Mouse (Mus musculus) CH12.LX (cell line): ENCODE measurements around the gene Gm43738. TPM values are rescaled to one million over a fixed set of nuclear protein-coding genes. Genes with fewer than 3 reads are reported as not detected.

ENCODE experiments used
- DNase-seq: peaks from one replicate; pipeline ENCODE4 v3.0.0-alpha.2; 2013; ENCODE audit errors: extremely low read depth
- H3K27ac ChIP-seq: 2 replicates; pipeline ENCODE4 v1.5.1; 2012; ENCODE audit warnings: low read depth, mild to moderate bottlenecking, control low read depth, moderate library complexity; ENCODE audit not compliant: insufficient read depth
- H3K27me3 ChIP-seq: replicated peaks from 2 replicates; pipeline ENCODE3; 2012; ENCODE audit warnings: inconsistent platforms
- H3K36me3 ChIP-seq, 2 experiments: replicated peaks in 1 of 2; 2 replicates each; pipeline versions ENCODE3 to v1.6.1; 2012; ENCODE audit warnings: inconsistent platforms in 1 of 2, low read length in 1 of 2, mild to moderate bottlenecking in 1 of 2, mixed read lengths in 1 of 2, moderate library complexity in 1 of 2; ENCODE audit not compliant: control insufficient read depth in 1 of 2, insufficient read depth in 1 of 2
- H3K4me1 ChIP-seq, 2 experiments: 2 replicates each; pipeline ENCODE4 v1.6.1; 2012; ENCODE audit warnings: inconsistent platforms in 1 of 2, moderate library complexity in 1 of 2; ENCODE audit not compliant: insufficient read depth in 2 of 2, control insufficient read depth in 1 of 2
- H3K4me2 ChIP-seq: 2 replicates; pipeline ENCODE4 v1.6.1; 2012; ENCODE audit warnings: low read depth, mild to moderate bottlenecking, control low read depth; ENCODE audit not compliant: poor library complexity, insufficient read depth, severe bottlenecking
- H3K4me3 ChIP-seq, 3 experiments: fragments of 150-350 bp in 1 of 3; sonication (generic) in 1 of 3; replicated peaks in 1 of 3; 2 replicates each; pipeline versions ENCODE3 to v1.5.1; 2011 to 2012; ENCODE audit warnings: low read depth in 2 of 3, low read length in 2 of 3, mild to moderate bottlenecking in 2 of 3, moderate library complexity in 2 of 3, control low read depth in 1 of 3, improper control_type of control experiment in 1 of 3, inconsistent platforms in 1 of 3, mixed read lengths in 1 of 3; ENCODE audit not compliant: poor library complexity in 1 of 3
- H3K79me2 ChIP-seq: replicated peaks from 2 replicates; pipeline ENCODE4 v1.6.1; 2012; ENCODE audit warnings: mild to moderate bottlenecking, moderate library complexity; ENCODE audit not compliant: control insufficient read depth, poor library complexity, insufficient read depth, severe bottlenecking; ENCODE audit errors: extremely low read depth
- H3K9ac ChIP-seq: 2 replicates; pipeline ENCODE4 v1.6.1; 2012; ENCODE audit warnings: low read depth, mild to moderate bottlenecking, control low read depth, moderate library complexity; ENCODE audit not compliant: insufficient read depth
- H3K9me3 ChIP-seq: replicated peaks from 2 replicates; pipeline ENCODE3; 2012; ENCODE audit warnings: low read length, inconsistent platforms, mixed read lengths
- BHLHE40 ChIP-seq: IDR thresholded peaks from 2 replicates; pipeline ENCODE4 v1.6.1; 2011; ENCODE audit warnings: mild to moderate bottlenecking, low read depth, low read length, improper control_type of control experiment
- CHD1 ChIP-seq: IDR thresholded peaks from 2 replicates; pipeline ENCODE4 v1.6.1; 2012; ENCODE audit warnings: low read depth, low read length, improper control_type of control experiment, inconsistent platforms
- CHD2 ChIP-seq: IDR thresholded peaks from 2 replicates; pipeline ENCODE4 v1.6.1; 2011; ENCODE audit warnings: low read length, improper control_type of control experiment
- CTCF ChIP-seq, 2 experiments: IDR thresholded peaks in 1 of 2; conservative IDR thresholded peaks in 1 of 2; 2 replicates each; pipeline ENCODE4 v1.5.1; 2011 to 2012; ENCODE audit warnings: low read depth in 2 of 2, low read length in 2 of 2, improper control_type of control experiment in 1 of 2, inconsistent platforms in 1 of 2, mild to moderate bottlenecking in 1 of 2, moderate library complexity in 1 of 2
- E2F4 ChIP-seq: IDR thresholded peaks from 2 replicates; pipeline ENCODE4 v1.6.1; 2011; ENCODE audit warnings: low read depth, low read length, improper control_type of control experiment; ENCODE audit not compliant: insufficient replicate concordance
- EP300 ChIP-seq: IDR thresholded peaks from 2 replicates; pipeline ENCODE4 v1.6.1; 2011; ENCODE audit warnings: low read length, improper control_type of control experiment
- ETS1 ChIP-seq: conservative IDR thresholded peaks from 2 replicates; pipeline ENCODE4 v1.6.1; 2012; ENCODE audit warnings: low read depth, mild to moderate bottlenecking, inconsistent platforms, low read length, improper control_type of control experiment, moderate library complexity
- IRF4 ChIP-seq: IDR thresholded peaks from 2 replicates; pipeline ENCODE4 v1.6.1; 2014; ENCODE audit warnings: low read depth, mild to moderate bottlenecking, inconsistent platforms, low read length, improper control_type of control experiment
- JUND ChIP-seq: conservative IDR thresholded peaks from 2 replicates; pipeline ENCODE4 v1.6.1; 2011; ENCODE audit warnings: low read depth, low read length, improper control_type of control experiment
- KAT2A ChIP-seq: IDR thresholded peaks from 2 replicates; pipeline ENCODE4 v1.6.1; 2012; ENCODE audit warnings: low read length, improper control_type of control experiment, inconsistent platforms; ENCODE audit not compliant: insufficient replicate concordance
- MAFK ChIP-seq: IDR thresholded peaks from 2 replicates; pipeline ENCODE4 v1.6.1; 2011; ENCODE audit warnings: low read length, improper control_type of control experiment; ENCODE audit not compliant: insufficient replicate concordance
- MEF2A ChIP-seq: IDR thresholded peaks from 2 replicates; pipeline ENCODE4 v1.6.1; 2014; ENCODE audit warnings: low read depth, mild to moderate bottlenecking, inconsistent platforms, low read length, improper control_type of control experiment, borderline replicate concordance
- MXI1 ChIP-seq: IDR thresholded peaks from 2 replicates; pipeline ENCODE4 v1.6.1; 2011; ENCODE audit warnings: mild to moderate bottlenecking, low read depth, low read length, improper control_type of control experiment
- MYC ChIP-seq: IDR thresholded peaks from 2 replicates; pipeline ENCODE4 v1.6.1; 2011; ENCODE audit warnings: low read depth, mild to moderate bottlenecking, improper control_type of control experiment, low read length
- NELFE ChIP-seq: IDR thresholded peaks from 2 replicates; pipeline ENCODE4 v1.6.1; 2011; ENCODE audit warnings: low read depth, low read length, improper control_type of control experiment
- NRF1 ChIP-seq: IDR thresholded peaks from 2 replicates; pipeline ENCODE4 v1.6.1; 2014; ENCODE audit warnings: low read depth, mild to moderate bottlenecking, inconsistent platforms, low read length, improper control_type of control experiment, moderate library complexity
- PAX5 ChIP-seq: IDR thresholded peaks from 2 replicates; pipeline ENCODE4 v1.6.1; 2012; ENCODE audit warnings: low read length, inconsistent platforms, mixed read lengths
- POLR2A ChIP-seq: IDR thresholded peaks from 2 replicates; pipeline ENCODE4 v1.6.1; 2011; ENCODE audit warnings: low read depth, mild to moderate bottlenecking, improper control_type of control experiment, low read length
- POLR2AphosphoS2 ChIP-seq: IDR thresholded peaks from 2 replicates; pipeline ENCODE4 v1.6.1; 2011; ENCODE audit warnings: low read depth, low read length, improper control_type of control experiment
- RAD21 ChIP-seq: IDR thresholded peaks from 2 replicates; pipeline ENCODE4 v1.6.1; 2011; ENCODE audit warnings: low read depth, mild to moderate bottlenecking, low read length, improper control_type of control experiment, moderate library complexity
- SIN3A ChIP-seq: IDR thresholded peaks from 2 replicates; pipeline ENCODE4 v1.6.1; 2012; ENCODE audit warnings: low read length, improper control_type of control experiment, inconsistent platforms
- SMC3 ChIP-seq: IDR thresholded peaks from 2 replicates; pipeline ENCODE4 v1.6.1; 2011; ENCODE audit warnings: low read depth, low read length, improper control_type of control experiment
- TBP ChIP-seq: conservative IDR thresholded peaks from 2 replicates; pipeline ENCODE4 v1.6.1; 2011; ENCODE audit warnings: low read depth, low read length, improper control_type of control experiment
- TCF12 ChIP-seq: IDR thresholded peaks from 2 replicates; pipeline ENCODE4 v1.6.1; 2014; ENCODE audit warnings: low read depth, mild to moderate bottlenecking, inconsistent platforms, low read length, improper control_type of control experiment
- UBTF ChIP-seq: IDR thresholded peaks from 2 replicates; pipeline ENCODE4 v1.6.1; 2012; ENCODE audit warnings: low read depth, mild to moderate bottlenecking, inconsistent platforms, low read length, improper control_type of control experiment, moderate library complexity
- USF1 ChIP-seq: IDR thresholded peaks from 2 replicates; pipeline ENCODE4 v1.6.1; 2014; ENCODE audit warnings: low read depth, mild to moderate bottlenecking, inconsistent platforms, low read length, improper control_type of control experiment
- ZNF384 ChIP-seq: IDR thresholded peaks from 2 replicates; pipeline ENCODE4 v1.6.1; 2012; ENCODE audit warnings: low read depth, low read length, improper control_type of control experiment, inconsistent platforms
- dilution Hi-C: fragments of 300-500 bp; cut with MboI; formaldehyde crosslinking; loops from 2 replicates; pipeline ENCODE4 v1.14.3; 2020; ENCODE audit warnings: low sequenced_read_pairs; ENCODE audit not compliant: extremely low pct_unique_long_range_greater_than_20kb, extremely low pct_ligation_motif_present
- in situ Hi-C: fragments of 300-500 bp; cut with MboI; formaldehyde crosslinking; loops from 3 replicates; pipeline ENCODE4 v1.14.3; 2019; ENCODE audit warnings: low sequenced_read_pairs, low pct_ligation_motif_present, low pct_unique_long_range_greater_than_20kb, mixed read lengths
- polyA plus RNA-seq: library from polyadenylated mRNA; unstranded; fragments of >175 nt; gene quantifications from 2 replicates; pipeline ENCODE4 v1.2.1, GENCODE M21; 2012; ENCODE audit warnings: low read depth; ENCODE audit not compliant: insufficient read length
- total RNA-seq, 2 experiments: library from RNA; depleted of rRNA; stranded (reverse); fragments of 300-350 nt in 1 of 2; fragments of >200 nt in 1 of 2; gene quantifications; 2 replicates each; pipeline ENCODE4 v1.2.3; 2012 to 2014

Gene Gm43738
- total and polyA plus RNA-seq, 3 experiments = not detected

DNA sequence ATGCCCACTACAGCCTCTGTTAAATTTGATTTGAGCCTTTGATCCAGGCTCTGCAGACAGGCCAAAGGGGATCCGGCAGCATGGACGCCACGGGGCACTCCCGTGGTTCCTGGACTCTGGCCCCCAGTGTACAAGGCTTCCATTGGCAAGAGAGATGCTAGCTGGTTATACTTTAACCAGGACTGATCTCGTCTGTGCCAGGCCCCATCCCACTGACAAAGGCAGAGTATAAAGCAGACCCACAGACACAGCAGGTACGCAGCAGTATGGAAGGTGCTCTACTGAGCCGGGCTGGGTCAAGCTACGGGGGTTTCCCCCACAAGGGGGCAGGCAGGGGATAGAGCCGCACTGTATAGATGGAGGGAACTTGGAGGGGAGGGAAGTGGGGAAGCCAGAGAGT lies 35.5 kb upstream of the Gm43738 start:
- no peaks in the 10 kb centered on the region for H3K79me2 ChIP-seq
- H3K36me3 ChIP-seq = no peaks in the 10 kb centered on the region
- H3K27ac ChIP-seq = no peak overlapping the region
- H3K27me3 ChIP-seq = peaks cover 13% of the 10 kb centered on the region
- dilution Hi-C loops = no loop called here
- no peak overlapping the region for H3K4me3 ChIP-seq
- peak in 1 of 2 experiments; percentile 41; a peak in 2 of 4 replicates for TF ChIP-seq CTCF (conservative IDR thresholded peaks at IDR 0.05 in 1 of 2, IDR thresholded peaks at IDR 0.05 in 1 of 2; ENCODE audit: low read depth in 2 of 2, low read length in 2 of 2)
- TF ChIP-seq RAD21 = no peak; the same call in 1 of the 2 replicates
- TF ChIP-seq, all 38 proteins: peak for 1
- no peak for DNase-seq
- Histone ChIP-seq H3K9ac (no peak overlapping the region), H3K9me3 (no peaks in the 10 kb centered on the region), H3K4me2 (no peak overlapping the region), H3K4me1 (no peaks in the 10 kb centered on the region)
- in situ Hi-C loops = no loop called here

DNA sequence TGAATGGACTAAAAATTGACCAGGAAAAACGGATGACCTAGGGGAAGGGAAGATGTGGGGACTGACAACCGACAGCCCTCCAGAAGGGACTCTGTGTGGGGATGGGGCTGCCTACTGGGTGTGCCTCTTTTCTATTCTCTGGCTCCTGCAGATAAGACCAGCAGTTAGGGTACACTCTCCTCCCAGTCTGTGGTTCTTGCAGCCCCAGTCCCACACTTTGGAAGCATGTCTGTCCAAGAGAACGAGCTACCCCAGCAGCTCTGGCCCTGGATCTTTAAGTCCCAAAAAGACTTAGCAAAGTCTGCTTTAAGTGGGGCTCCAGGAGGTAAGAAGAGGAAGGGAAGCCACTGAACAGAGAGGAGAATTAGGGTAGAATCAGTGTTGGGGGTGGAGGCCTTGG lies 35.1 kb upstream of the Gm43738 start, which contains the start of gene Pklr:
TSS of gene Pklr (plus strand) at position 185 of the 400 bp plus-strand sequence.
- Histone ChIP-seq H3K27me3 (peaks cover 13% of the 10 kb centered on the region), H3K9me3 (no peaks in the 10 kb centered on the region), H3K27ac (no peak within 1 kb of the TSS), H3K79me2 (no peaks in the 10 kb centered on the region), H3K9ac (no peak within 1 kb of the TSS), H3K4me2 (no peak within 1 kb of the TSS), H3K4me1 (no peaks in the 10 kb centered on the region), H3K4me3 (no peak within 1 kb of the TSS), H3K36me3 (no peaks in the 10 kb centered on the region)
- TF ChIP-seq CHD1 (no peak), USF1 (no peak), MAFK (no peak), UBTF (no peak), MXI1 (no peak), BHLHE40 (no peak), POLR2A (no peak), KAT2A (no peak), MEF2A (no peak), CTCF (conservative IDR thresholded peaks at IDR 0.05 in 1 of 2, IDR thresholded peaks at IDR 0.05 in 1 of 2; ENCODE audit: low read depth in 2 of 2, low read length in 2 of 2) (no peak), POLR2AphosphoS2 (no peak), NRF1 (no peak), RAD21 (no peak)
- in situ Hi-C loops = no loop called here
- dilution Hi-C loops = no loop called here
- DNase-seq = no peak

DNA sequence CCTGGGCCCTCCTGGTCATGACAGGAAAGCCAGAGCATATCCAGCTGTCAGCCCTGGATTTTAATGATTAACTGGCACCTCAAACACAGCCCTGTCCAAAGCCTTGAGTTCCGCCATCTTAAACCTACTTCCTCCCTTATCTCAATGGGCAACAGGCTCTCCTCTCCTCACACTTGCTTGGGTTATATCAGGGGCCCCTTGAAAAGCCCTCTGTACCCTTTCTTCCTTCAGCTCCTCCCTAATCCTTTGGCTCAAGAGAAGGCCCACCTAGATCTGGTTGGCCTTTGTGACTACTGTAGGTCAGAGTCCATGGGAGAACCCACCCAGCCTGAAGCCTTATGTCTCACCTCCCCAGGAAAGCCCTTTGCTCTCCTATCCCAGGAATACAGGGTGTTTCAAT lies 32.9 kb upstream of the Gm43738 start:
- no peak for DNase-seq
- in situ Hi-C loops = no loop called here
- H3K79me2 ChIP-seq = no peaks in the 10 kb centered on the region
- no peak overlapping the region for H3K4me3 ChIP-seq
- H3K4me2 ChIP-seq = no peak overlapping the region
- no peak overlapping the region for H3K27ac ChIP-seq
- H3K9me3 ChIP-seq = no peaks in the 10 kb centered on the region
- no peak for TF ChIP-seq TCF12
- TF ChIP-seq MAFK = no peak
- TF ChIP-seq CHD1 = no peak
- TF ChIP-seq BHLHE40 = no peak
- TF ChIP-seq JUND = no peak
- no peak for TF ChIP-seq MYC
- TF ChIP-seq PAX5 = no peak
- no peak for TF ChIP-seq ETS1
- no peak for TF ChIP-seq ZNF384
- no peak for TF ChIP-seq NELFE
- TF ChIP-seq RAD21 = no peak
- no peak for TF ChIP-seq EP300
- no peak for TF ChIP-seq TBP
- TF ChIP-seq SIN3A = no peak
- no peak for TF ChIP-seq CHD2
- no peak for TF ChIP-seq IRF4
- no peak for TF ChIP-seq POLR2A
- no peak for TF ChIP-seq SMC3
- no peak for TF ChIP-seq POLR2AphosphoS2
- TF ChIP-seq E2F4 = no peak
- no peaks in the 10 kb centered on the region for H3K36me3 ChIP-seq
- no peak overlapping the region for H3K9ac ChIP-seq
- H3K4me1 ChIP-seq = no peaks in the 10 kb centered on the region
- dilution Hi-C loops = no loop called here
- peaks cover 15% of the 10 kb centered on the region for H3K27me3 ChIP-seq
